Mouse (Mus musculus) neural tube, embryonic 14.5 days (tissue): ENCODE results near the gene Magi3. TPM values are rescaled to one million over a fixed set of nuclear protein-coding genes. Genes with fewer than 3 reads are reported as not detected.

Experiments used
- ATAC-seq: fragments of 200-750 bp; cut with Nextera tagmentation; 2 replicates; pipeline ENCODE4 v1.8.0; 2017; ENCODE audit warnings: low read depth, mild to moderate bottlenecking, moderate TSS enrichment, moderate library complexity
- H3K27ac ChIP-seq: fragments of 300-500 bp; sonication (generic); 2 replicates; pipeline ENCODE4 v1.5.1; 2014; ENCODE audit warnings: low read depth, mild to moderate bottlenecking, control low read depth, low read length, moderate library complexity, mixed read lengths
- H3K27me3 ChIP-seq: fragments of 300-500 bp; sonication (generic); 2 replicates; pipeline ENCODE4 v1.6.1; 2014; ENCODE audit warnings: low read length; ENCODE audit not compliant: control insufficient read depth, insufficient read depth
- H3K36me3 ChIP-seq: fragments of 300-500 bp; sonication (generic); 2 replicates; pipeline ENCODE4 v1.6.1; 2014; ENCODE audit warnings: low read length, mixed read lengths; ENCODE audit not compliant: control insufficient read depth, insufficient read depth
- H3K4me1 ChIP-seq: fragments of 300-500 bp; sonication (generic); 2 replicates; pipeline ENCODE4 v1.6.1; 2014; ENCODE audit warnings: low read length; ENCODE audit not compliant: control insufficient read depth, insufficient read depth
- H3K4me2 ChIP-seq: fragments of 300-500 bp; sonication (generic); 2 replicates; pipeline ENCODE4 v1.6.1; 2014; ENCODE audit warnings: mild to moderate bottlenecking, low read depth, low read length, control low read depth
- H3K4me3 ChIP-seq: fragments of 300-500 bp; sonication (generic); 2 replicates; pipeline ENCODE4 v1.5.1; 2014; ENCODE audit warnings: low read depth, low read length, control low read depth, mixed read lengths
- H3K9ac ChIP-seq: fragments of 300-500 bp; sonication (generic); replicated peaks from 2 replicates; pipeline ENCODE4 v1.6.1; 2014; ENCODE audit warnings: low read depth, mild to moderate bottlenecking, control low read depth, low read length, mixed read lengths
- H3K9me3 ChIP-seq: fragments of 300-500 bp; sonication (generic); 2 replicates; pipeline ENCODE4 v1.6.1; 2016; ENCODE audit warnings: low read length; ENCODE audit not compliant: control insufficient read depth
- WGBS: fragments of 180-500 bp; shearing (Covaris S2); extraction: QIAGEN DNeasy Blood & Tissue Kit; methylation state at CpG from one replicate; pipeline ENCODE4 v1.1.7; 2014; 5-methylcytosine and 5-hydroxymethylcytosine counted together
- polyA plus RNA-seq: library from polyadenylated mRNA; unstranded; fragments of >200 nt; fragmentation: Nextera tagmentation; extraction: Ambion mirVana; gene quantifications from 2 replicates; pipeline ENCODE4 v1.2.1, GENCODE M21; 2014

The Magi3 gene
- polyA plus RNA-seq, 1 experiment from 2014 or later = 10.6 TPM

DNA sequence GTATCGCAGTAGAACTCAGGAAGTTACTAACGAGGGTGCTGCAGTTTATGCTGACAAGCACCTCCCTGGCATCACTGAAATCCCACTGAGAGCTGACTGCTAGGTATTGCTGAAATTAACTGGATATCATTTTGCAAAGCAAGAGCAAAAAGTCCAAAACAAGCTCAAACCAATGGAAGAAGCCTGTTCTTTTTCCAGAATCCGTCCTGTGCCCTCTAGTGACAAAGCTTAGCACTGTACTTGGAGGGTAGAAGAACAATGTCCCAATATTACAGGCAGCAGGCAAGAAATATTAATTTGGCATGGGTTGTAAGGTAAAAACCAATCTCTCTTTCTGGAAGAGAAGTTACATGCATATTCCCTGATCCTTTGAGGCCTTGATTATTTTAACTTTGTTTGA lies 118.5 kb downstream of the Magi3 start:
- no peaks in the 10 kb centered on the region for H3K36me3 ChIP-seq
- H3K9me3 ChIP-seq = no peaks in the 10 kb centered on the region
- ATAC-seq = no peak
- H3K27me3 ChIP-seq = no peaks in the 10 kb centered on the region
- no peak overlapping the region for H3K4me2 ChIP-seq
- H3K4me1 ChIP-seq = no peaks in the 10 kb centered on the region
- 80% methylated on average over 3 of the region's 3 CpGs for WGBS
- no peak overlapping the region for H3K4me3 ChIP-seq
- H3K9ac ChIP-seq = no peak overlapping the region
- H3K27ac ChIP-seq = no peak overlapping the region

DNA sequence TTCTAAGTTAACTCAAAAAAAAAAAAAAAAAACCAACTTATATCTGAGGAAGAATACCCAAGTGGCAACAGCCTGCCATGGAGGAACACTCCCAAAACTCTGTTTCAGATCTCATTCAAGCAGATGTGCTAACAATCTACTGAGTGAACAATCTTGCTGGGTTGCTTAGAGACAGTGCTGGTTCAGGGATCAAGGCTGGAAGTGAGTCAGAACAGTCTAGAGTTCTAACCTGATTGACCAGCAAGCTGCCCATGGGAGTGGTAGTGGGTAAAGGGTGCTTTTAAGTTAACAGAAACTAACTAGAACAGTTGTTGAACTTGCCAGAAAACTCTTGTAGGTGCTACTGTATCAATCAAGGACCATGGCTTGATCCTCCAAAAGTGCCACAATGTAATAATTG lies 118.9 kb downstream of the Magi3 start:
- no peak for ATAC-seq
- Histone ChIP-seq H3K4me1 (no peaks in the 10 kb centered on the region), H3K27ac (no peak overlapping the region), H3K9ac (no peak overlapping the region), H3K4me3 (no peak overlapping the region), H3K27me3 (no peaks in the 10 kb centered on the region), H3K4me2 (no peak overlapping the region), H3K9me3 (no peaks in the 10 kb centered on the region), H3K36me3 (no peaks in the 10 kb centered on the region)

DNA sequence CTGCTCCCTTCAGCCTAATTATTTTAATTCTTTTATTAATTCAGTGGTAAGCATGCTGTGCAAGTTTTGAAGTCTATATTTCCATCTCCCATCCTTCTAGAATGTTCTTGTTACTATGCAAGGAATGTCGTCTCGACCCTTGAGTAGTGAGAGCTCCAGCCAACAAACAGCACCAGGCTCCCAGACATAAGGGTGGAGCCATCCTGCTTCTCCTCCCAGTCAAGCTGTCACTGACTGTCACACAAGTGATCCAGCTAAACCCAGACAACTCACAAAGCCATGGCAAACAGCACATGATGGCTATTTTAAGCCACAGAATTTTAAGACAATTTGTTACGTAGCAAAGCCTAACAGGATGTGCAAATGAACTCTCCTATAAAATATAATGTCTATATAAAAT lies 124.2 kb downstream of the Magi3 start:
- 70% methylated on average over 3 of the region's 3 CpGs for WGBS
- no peak overlapping the region for H3K4me2 ChIP-seq
- ATAC-seq = no peak

DNA sequence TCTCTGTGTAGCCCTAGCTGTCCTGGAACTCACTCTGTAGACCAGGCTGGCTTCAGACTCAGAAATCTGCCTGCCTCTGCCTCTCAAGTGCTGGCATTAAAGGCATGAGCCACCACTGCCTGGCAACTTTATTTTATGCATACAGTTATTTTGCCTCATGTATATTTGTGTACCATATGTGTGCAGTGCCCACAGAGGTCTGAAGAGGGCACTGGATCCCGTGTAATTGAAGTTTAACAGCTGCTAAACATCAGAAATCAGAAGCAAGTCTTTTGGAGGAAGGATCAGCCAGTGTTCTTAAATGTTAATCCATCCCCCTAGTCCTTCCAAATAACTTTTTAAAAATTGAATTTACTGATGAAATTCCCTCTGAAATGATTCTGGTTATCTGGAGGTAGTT lies 125.5 kb downstream of the Magi3 start:
- Histone ChIP-seq H3K27me3 (no peaks in the 10 kb centered on the region), H3K9ac (no peak overlapping the region), H3K4me3 (no peak overlapping the region), H3K4me2 (no peak overlapping the region), H3K36me3 (no peaks in the 10 kb centered on the region), H3K27ac (no peak overlapping the region), H3K4me1 (no peaks in the 10 kb centered on the region), H3K9me3 (no peaks in the 10 kb centered on the region)
- ATAC-seq = no peak
- 80% methylated on average over 1 of the region's 1 CpGs for WGBS

More for the DNA sequence above, 124.2 kb downstream of the Magi3 start:
- Histone ChIP-seq H3K9me3 (no peaks in the 10 kb centered on the region), H3K4me3 (no peak overlapping the region), H3K9ac (no peak overlapping the region), H3K27ac (no peak overlapping the region), H3K4me1 (no peaks in the 10 kb centered on the region), H3K27me3 (no peaks in the 10 kb centered on the region), H3K36me3 (no peaks in the 10 kb centered on the region)

DNA sequence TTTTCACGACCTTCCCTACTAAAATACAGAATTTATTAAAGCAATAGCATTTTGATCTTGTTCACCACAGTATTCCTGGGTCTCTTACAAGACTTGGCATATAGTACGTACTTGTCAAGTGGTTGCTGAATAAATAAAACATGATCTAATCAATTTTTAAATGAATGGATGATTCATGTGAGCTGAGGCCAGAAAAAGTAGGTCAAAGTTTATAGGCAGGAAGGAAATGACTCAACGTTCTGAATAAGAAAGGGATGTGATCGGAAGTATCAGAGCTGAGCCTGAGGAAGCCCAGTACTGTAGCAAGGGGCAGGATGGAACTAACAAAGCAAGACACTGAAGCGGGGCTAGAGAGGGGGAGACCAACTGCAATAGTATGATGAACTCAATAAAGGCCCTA lies 127.4 kb downstream of the Magi3 start:
- Histone ChIP-seq H3K4me3 (no peak overlapping the region), H3K27ac (no peak overlapping the region), H3K9me3 (no peaks in the 10 kb centered on the region), H3K4me1 (no peaks in the 10 kb centered on the region), H3K4me2 (no peak overlapping the region), H3K9ac (no peak overlapping the region), H3K36me3 (no peaks in the 10 kb centered on the region), H3K27me3 (no peaks in the 10 kb centered on the region)
- no peak for ATAC-seq
- WGBS = 85% methylated on average over 5 of the region's 5 CpGs

DNA sequence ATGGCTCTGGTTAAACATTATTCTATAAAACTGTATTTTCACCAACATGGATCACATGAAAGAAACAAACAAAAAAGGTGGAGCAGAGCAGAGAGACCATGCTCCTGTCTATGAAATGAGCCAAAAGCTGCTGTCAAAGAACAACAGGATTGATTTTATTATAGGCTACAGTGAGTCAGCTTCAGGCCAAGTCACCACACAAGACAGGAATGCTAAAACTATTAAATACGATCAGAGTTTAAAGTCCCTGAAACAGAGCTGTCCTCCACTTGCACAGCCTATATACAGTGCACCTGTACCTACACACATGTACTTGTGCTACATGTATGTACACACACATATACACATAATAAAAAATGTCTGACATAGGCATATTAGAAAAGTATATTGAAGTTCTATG lies 138.1 kb downstream of the Magi3 start:
- H3K4me3 ChIP-seq = no peak overlapping the region
- H3K4me1 ChIP-seq = no peaks in the 10 kb centered on the region
- no peaks in the 10 kb centered on the region for H3K36me3 ChIP-seq
- WGBS = 70% methylated on average over 1 of the region's 1 CpGs
- no peak overlapping the region for H3K27ac ChIP-seq
- H3K27me3 ChIP-seq = no peaks in the 10 kb centered on the region
- no peak overlapping the region for H3K4me2 ChIP-seq
- no peak overlapping the region for H3K9ac ChIP-seq
- ATAC-seq = no peak
- H3K9me3 ChIP-seq = no peaks in the 10 kb centered on the region

DNA sequence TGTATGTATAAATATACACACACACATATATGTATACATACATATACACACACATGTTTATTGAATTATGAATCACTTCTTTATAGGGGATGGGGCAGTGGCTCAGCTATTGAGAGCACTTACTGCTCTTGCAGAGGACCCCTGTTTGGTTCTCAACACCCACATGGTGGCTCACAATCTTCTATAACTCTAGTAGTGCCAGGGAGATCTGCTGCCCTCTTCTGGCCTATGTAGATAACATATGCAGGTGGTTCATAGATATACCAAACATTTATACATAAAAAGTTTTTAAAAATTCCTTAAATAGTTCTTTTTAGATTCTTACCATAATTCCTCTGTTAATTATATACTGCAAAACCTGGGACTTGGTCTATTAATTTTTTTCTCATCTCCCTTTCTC lies 141.4 kb downstream of the Magi3 start:
- H3K27ac ChIP-seq = no peak overlapping the region
- no peak overlapping the region for H3K4me3 ChIP-seq
- no peak overlapping the region for H3K9ac ChIP-seq
- no peaks in the 10 kb centered on the region for H3K27me3 ChIP-seq
- H3K36me3 ChIP-seq = no peaks in the 10 kb centered on the region
- ATAC-seq = no peak
- no peaks in the 10 kb centered on the region for H3K4me1 ChIP-seq
- H3K4me2 ChIP-seq = no peak overlapping the region
- no peaks in the 10 kb centered on the region for H3K9me3 ChIP-seq

DNA sequence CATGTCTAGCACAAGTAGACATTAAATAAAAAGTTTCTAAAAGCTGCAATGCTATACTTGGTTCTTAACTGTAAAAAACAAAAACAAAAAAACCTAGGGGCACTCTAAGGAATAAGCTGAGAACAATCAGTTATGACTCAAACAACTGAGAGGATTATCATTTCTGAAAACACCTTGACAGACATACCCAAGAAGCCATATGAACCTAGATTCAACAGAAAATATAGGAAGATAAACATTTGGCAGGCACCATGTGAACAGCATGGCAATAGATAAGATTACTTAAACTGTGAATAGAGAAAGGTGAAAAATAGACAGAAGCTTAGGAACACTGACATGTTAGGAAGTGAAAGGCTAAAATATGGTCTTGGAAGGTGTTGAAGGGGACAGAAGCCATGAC lies 150.8 kb downstream of the Magi3 start:
- no peak overlapping the region for H3K9ac ChIP-seq
- no peaks in the 10 kb centered on the region for H3K27me3 ChIP-seq
- no peak overlapping the region for H3K4me3 ChIP-seq
- no peaks in the 10 kb centered on the region for H3K4me1 ChIP-seq
- H3K36me3 ChIP-seq = no peaks in the 10 kb centered on the region
- no peak for ATAC-seq
- H3K4me2 ChIP-seq = no peak overlapping the region
- H3K9me3 ChIP-seq = no peaks in the 10 kb centered on the region
- no peak overlapping the region for H3K27ac ChIP-seq

DNA sequence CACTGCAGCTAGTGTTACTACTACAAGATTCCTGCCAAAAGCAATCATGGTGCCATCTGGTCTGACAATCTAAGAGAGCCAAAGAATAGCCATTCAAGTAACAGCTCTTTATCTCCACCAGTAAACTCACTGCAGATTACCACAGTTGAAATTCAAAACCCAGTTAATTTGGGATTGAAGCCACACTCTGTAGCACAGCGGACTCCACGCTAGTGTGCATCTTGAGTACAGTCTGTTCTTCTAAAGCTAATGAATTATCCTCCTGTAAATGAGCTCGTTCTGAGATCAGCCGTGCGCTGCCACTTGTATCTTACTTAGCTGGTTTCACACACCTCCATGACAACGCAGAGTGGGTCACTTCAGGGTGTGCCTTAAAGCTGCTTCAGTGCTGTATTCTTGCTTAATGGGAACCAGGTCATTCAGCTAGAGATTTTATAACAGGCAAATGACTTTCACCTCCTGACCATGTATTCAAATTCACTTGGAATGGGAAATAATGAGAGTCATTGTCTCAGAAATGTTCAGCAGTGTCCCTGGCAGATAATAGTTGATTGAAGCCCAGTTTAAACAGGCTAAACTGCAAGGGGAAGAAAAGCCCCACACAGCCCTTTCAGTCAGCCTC lies 161.1 kb downstream of the Magi3 start:
- ATAC-seq = peak; percentile 84
- Histone ChIP-seq H3K9ac (no peak overlapping the region), H3K27ac (no peak overlapping the region), H3K36me3 (no peaks in the 10 kb centered on the region), H3K4me3 (no peak overlapping the region), H3K4me2 (no peak overlapping the region), H3K27me3 (no peaks in the 10 kb centered on the region), H3K9me3 (no peaks in the 10 kb centered on the region), H3K4me1 (no peaks in the 10 kb centered on the region)
- WGBS = 12% methylated on average over 6 of the region's 6 CpGs

DNA sequence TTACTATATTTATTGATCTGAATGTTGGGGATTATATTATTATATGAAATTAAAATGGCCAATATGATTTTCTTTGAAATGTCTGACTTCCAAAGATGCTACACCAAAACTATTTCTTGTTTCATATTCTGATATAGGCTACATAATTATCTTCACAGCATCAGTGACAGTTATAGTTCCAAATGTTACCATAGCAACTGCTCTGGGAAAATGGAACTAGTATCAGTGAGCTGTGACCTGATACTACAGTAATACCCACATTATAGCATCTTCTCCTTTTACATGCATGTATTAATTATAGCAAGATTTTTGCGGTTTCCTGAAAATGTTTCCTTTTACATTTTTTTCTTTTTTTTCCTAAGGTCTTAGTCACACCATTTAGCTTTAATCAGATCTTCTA lies 187.4 kb downstream of the Magi3 start:
- Histone ChIP-seq H3K4me1 (no peaks in the 10 kb centered on the region), H3K36me3 (no peaks in the 10 kb centered on the region), H3K27ac (no peak overlapping the region), H3K4me3 (no peak overlapping the region), H3K27me3 (no peaks in the 10 kb centered on the region), H3K4me2 (no peak overlapping the region), H3K9ac (no peak overlapping the region), H3K9me3 (no peaks in the 10 kb centered on the region)
- ATAC-seq = no peak
- 87% methylated on average over 1 of the region's 1 CpGs for WGBS
